Mouse (Mus musculus) monocyte, adult 5-6 weeks (primary cell): ENCODE measurements around the gene Zfp219. TPM values are rescaled to one million over a fixed set of nuclear protein-coding genes. Genes with fewer than 3 reads are reported as not detected.

Experiments used
- ATAC-seq: fragments of 153-309, 156-312 bp; replicated peaks from 2 replicates; pipeline ENCODE4 v1.8.0; 2017; ENCODE audit warnings: mild to moderate bottlenecking; ENCODE audit not compliant: low TSS enrichment, insufficient number of reproducible peaks, severe bottlenecking, poor library complexity, low FRiP score
- total RNA-seq: library from RNA; stranded (forward); fragments of 200-1000, 200-491, 200-594 nt; gene quantifications from 3 replicates; pipeline ENCODE4 v1.2.3, GENCODE M21; 2017

Gene Zfp219
- total RNA-seq, 1 experiment from 2014 or later: 7.1 TPM

GRCm38 (mm10) chr14:52019590-52020340 lies 768 bp downstream of the Zfp219 start:
- peak; percentile 91 for ATAC-seq

- peak; percentile 15 for ATAC-seq
Measured at GRCm38 (mm10) chr14:52019051-52019589, 1.4 kb downstream of the Zfp219 start.

- ATAC-seq: no peak
Measured at GRCm38 (mm10) chr14:52018248-52019050, 2.1 kb downstream of the Zfp219 start.

- ATAC-seq: no peak
Measured at GRCm38 (mm10) chr14:52017662-52018061, 2.9 kb downstream of the Zfp219 start.

- no peak for ATAC-seq
Measured at GRCm38 (mm10) chr14:52016625-52017405, 3.7 kb downstream of the Zfp219 start.

GRCm38 (mm10) chr14:52015445-52016100 lies 5.0 kb downstream of the Zfp219 start, which contains the start of gene Tmem253:
Gene Tmem253 (plus strand): TSS chr14:52015658.
- no peak for ATAC-seq

- ATAC-seq: no peak
Measured at GRCm38 (mm10) chr14:52014761-52015311, 5.7 kb downstream of the Zfp219 start.

GRCm38 (mm10) chr14:52014271-52014760 lies 6.2 kb downstream of the Zfp219 start:
- ATAC-seq: no peak

GRCm38 (mm10) chr14:52013771-52014219 lies 6.7 kb downstream of the Zfp219 start:
- no peak; the same call in 1 of the 2 replicates for ATAC-seq

- ATAC-seq: no peak
Measured at GRCm38 (mm10) chr14:52013021-52013610, 7.4 kb downstream of the Zfp219 start.

GRCm38 (mm10) chr14:52012553-52012952 lies 8.0 kb downstream of the Zfp219 start:
- ATAC-seq: no peak

GRCm38 (mm10) chr14:52012085-52012484 lies 8.4 kb downstream of the Zfp219 start:
- no peak for ATAC-seq

- ATAC-seq: no peak
Measured at GRCm38 (mm10) chr14:52011683-52012082, 8.8 kb downstream of the Zfp219 start.

- ATAC-seq: no peak
Measured at GRCm38 (mm10) chr14:52010446-52011111, 10.0 kb downstream of the Zfp219 start.

- no peak for ATAC-seq
Measured at GRCm38 (mm10) chr14:52009841-52010240, 10.7 kb downstream of the Zfp219 start.

GRCm38 (mm10) chr14:52009361-52009760 lies 11.2 kb downstream of the Zfp219 start:
- no peak for ATAC-seq
